Mouse (Mus musculus): ENCODE measurements around the gene Dhx15. TPM values are rescaled to one million over a fixed set of nuclear protein-coding genes. Genes with fewer than 3 reads are reported as not detected.
"Not testable (repeated sequence)": the region's sequence is repeated elsewhere in the genome, so short reads cannot be mapped to it uniquely, and the experiment has no call there.

The Dhx15 gene
- polyA plus RNA-seq (2012; rRNA removed): 92.8 and 109 TPM in 2 replicates

GRCm38 (mm10) chr5:52190371-52191179, at the start of gene Dhx15:
TSS of gene Dhx15 (minus strand) at chr5:52190514.
- DNase-seq: peak; percentile 88

DNA sequence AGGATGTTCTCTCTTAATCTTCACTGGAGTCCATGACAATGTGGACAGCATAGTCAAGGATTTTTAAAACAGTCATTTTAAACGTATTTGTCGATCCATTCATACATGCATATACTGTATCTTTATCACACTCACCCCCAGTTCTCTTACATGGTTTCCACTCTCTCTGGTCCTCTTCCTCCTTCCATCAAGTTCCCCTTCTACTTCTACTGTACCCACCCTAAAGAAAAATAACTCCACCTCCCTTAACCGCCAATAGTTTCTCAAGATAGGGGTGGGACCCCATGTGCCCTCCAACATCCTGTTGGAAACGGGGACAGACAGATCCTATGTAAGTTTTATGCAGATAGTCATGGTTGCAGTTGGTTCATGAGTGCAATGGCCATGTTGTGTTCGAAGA, 48.6 kb upstream of the Dhx15 start:
- no peaks in the 10 kb centered on the region for H3K36me3 ChIP-seq (ENCODE audit: control insufficient read depth, insufficient read depth, low read length)
- H3K4me3 ChIP-seq (ENCODE audit: control insufficient read depth, insufficient read depth, low read length): no peak overlapping the region
- H3K4me1 ChIP-seq (replicated peaks; ENCODE audit: control insufficient read depth, insufficient read depth, low read length): 0 out of 2 replicates have a peak, but pooled peaks cover 3% of the 10 kb centered on the region
- no peaks in the 10 kb centered on the region for H3K27me3 ChIP-seq (ENCODE audit: control insufficient read depth, insufficient read depth, low read length)
- TF ChIP-seq POLR2A (IDR thresholded peaks at IDR 0.05; ENCODE audit: control insufficient read depth, extremely low read depth, insufficient read depth, low read length, poor library complexity) (no peak), CTCF (IDR thresholded peaks at IDR 0.05; ENCODE audit: borderline replicate concordance, control insufficient read depth, extremely low read depth, insufficient read depth, low read length, poor library complexity) (no peak)
- no peak for DNase-seq
- no peak overlapping the region for H3K27ac ChIP-seq (ENCODE audit: control insufficient read depth, insufficient read depth, low read length)
- 94% methylated on average over 5 of the region's 5 CpGs for WGBS

More at GRCm38 (mm10) chr5:52190371-52191179, at the start of gene Dhx15:
- under 1% methylated on average over 53 of the region's 53 CpGs for WGBS
- TF ChIP-seq POLR2A (IDR thresholded peaks at IDR 0.05; ENCODE audit: control insufficient read depth, extremely low read depth, insufficient read depth, low read length, poor library complexity) (peak; percentile 96), CTCF (IDR thresholded peaks at IDR 0.05; ENCODE audit: borderline replicate concordance, control insufficient read depth, extremely low read depth, insufficient read depth, low read length, poor library complexity) (peak; percentile 74; the same call in 1 of the 2 replicates)
- Histone ChIP-seq H3K36me3 (ENCODE audit: control insufficient read depth, insufficient read depth, low read length) (no peaks in the 10 kb centered on the region), H3K4me1 (replicated peaks; ENCODE audit: control insufficient read depth, insufficient read depth, low read length) (peaks cover 8% of the 10 kb centered on the region; the same call in 1 of the 2 replicates), H3K4me3 (ENCODE audit: control insufficient read depth, insufficient read depth, low read length) (peak within 1 kb of the TSS; percentile 94), H3K27me3 (ENCODE audit: control insufficient read depth, insufficient read depth, low read length) (no peaks in the 10 kb centered on the region), H3K27ac (ENCODE audit: control insufficient read depth, insufficient read depth, low read length) (peak within 1 kb of the TSS; percentile 61)

- Histone ChIP-seq H3K4me3 (ENCODE audit: control insufficient read depth, insufficient read depth, low read length) (no peak overlapping the region), H3K4me1 (replicated peaks; ENCODE audit: control insufficient read depth, insufficient read depth, low read length) (0 out of 2 replicates have a peak, but pooled peaks cover 3% of the 10 kb centered on the region), H3K27ac (ENCODE audit: control insufficient read depth, insufficient read depth, low read length) (no peak overlapping the region), H3K27me3 (ENCODE audit: control insufficient read depth, insufficient read depth, low read length) (no peaks in the 10 kb centered on the region), H3K36me3 (ENCODE audit: control insufficient read depth, insufficient read depth, low read length) (no peaks in the 10 kb centered on the region)
- no peak for DNase-seq
- 69% methylated on average over 8 of the region's 8 CpGs for WGBS
- TF ChIP-seq CTCF (IDR thresholded peaks at IDR 0.05; ENCODE audit: borderline replicate concordance, control insufficient read depth, extremely low read depth, insufficient read depth, low read length, poor library complexity) (no peak), POLR2A (IDR thresholded peaks at IDR 0.05; ENCODE audit: control insufficient read depth, extremely low read depth, insufficient read depth, low read length, poor library complexity) (no peak)
These were observed 47.8 kb upstream of the Dhx15 start for GRCm38 (mm10) chr5:52237956-52238735.

DNA sequence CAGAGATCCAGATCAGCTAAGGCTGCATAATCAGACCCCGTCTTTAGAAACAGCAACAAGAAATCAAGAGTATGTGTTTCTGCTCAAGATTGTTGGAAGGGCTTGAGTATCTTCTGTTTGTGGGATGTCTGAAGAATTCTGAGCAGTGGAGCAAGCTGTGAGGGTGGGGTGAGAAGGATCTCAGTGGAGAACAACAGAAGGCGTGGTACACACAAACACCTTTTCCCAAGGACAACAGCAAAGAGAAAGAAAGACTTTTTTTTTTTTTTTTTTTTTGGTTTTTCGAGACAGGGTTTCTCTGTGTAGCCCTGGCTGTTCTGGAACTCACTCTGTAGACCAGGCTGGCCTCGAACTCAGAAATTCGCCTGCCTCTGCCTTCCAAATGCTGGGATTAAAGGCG, 46.3 kb upstream of the Dhx15 start:
- not testable (repeated sequence) for H3K4me1 ChIP-seq (replicated peaks; ENCODE audit: control insufficient read depth, insufficient read depth, low read length); H3K27ac ChIP-seq (ENCODE audit: control insufficient read depth, insufficient read depth, low read length); H3K27me3 ChIP-seq (ENCODE audit: control insufficient read depth, insufficient read depth, low read length); DNase-seq; H3K36me3 ChIP-seq (ENCODE audit: control insufficient read depth, insufficient read depth, low read length); H3K4me3 ChIP-seq (ENCODE audit: control insufficient read depth, insufficient read depth, low read length)
- WGBS: 86% methylated on average over 6 of the region's 6 CpGs

DNA sequence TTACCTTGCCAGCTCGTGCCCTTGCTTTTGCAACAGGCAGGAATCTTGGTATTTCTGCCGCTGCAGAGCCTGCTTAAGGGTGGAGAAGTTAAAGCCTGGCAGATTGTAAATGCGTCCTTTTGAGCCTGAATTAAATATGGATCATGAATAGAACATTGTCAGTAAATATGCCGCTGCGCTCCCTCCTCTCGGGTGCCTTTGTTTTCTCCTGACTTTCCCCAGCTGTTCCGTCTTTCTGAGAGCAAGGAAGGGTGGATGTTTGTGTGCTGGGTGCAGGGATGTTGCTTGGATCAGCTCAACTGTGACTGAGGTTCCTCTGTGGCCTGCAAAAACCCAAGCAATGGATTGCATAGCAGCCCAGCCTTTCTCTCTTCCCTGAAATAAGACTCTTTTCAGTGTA, 44.3 kb upstream of the Dhx15 start:
- DNase-seq: no peak
- Histone ChIP-seq H3K4me1 (replicated peaks; ENCODE audit: control insufficient read depth, insufficient read depth, low read length) (0 out of 2 replicates have a peak, but pooled peaks cover 3% of the 10 kb centered on the region), H3K27ac (ENCODE audit: control insufficient read depth, insufficient read depth, low read length) (no peak overlapping the region), H3K4me3 (ENCODE audit: control insufficient read depth, insufficient read depth, low read length) (no peak overlapping the region), H3K36me3 (ENCODE audit: control insufficient read depth, insufficient read depth, low read length) (no peaks in the 10 kb centered on the region), H3K27me3 (ENCODE audit: control insufficient read depth, insufficient read depth, low read length) (no peaks in the 10 kb centered on the region)
- TF ChIP-seq CTCF (IDR thresholded peaks at IDR 0.05; ENCODE audit: borderline replicate concordance, control insufficient read depth, extremely low read depth, insufficient read depth, low read length, poor library complexity): no peak
- no peak for TF ChIP-seq POLR2A (IDR thresholded peaks at IDR 0.05; ENCODE audit: control insufficient read depth, extremely low read depth, insufficient read depth, low read length, poor library complexity)
- WGBS: 94% methylated on average over 7 of the region's 7 CpGs

- H3K27me3 ChIP-seq (ENCODE audit: control insufficient read depth, insufficient read depth, low read length): no peaks in the 10 kb centered on the region
- 0 out of 2 replicates have a peak, but pooled peaks cover 3% of the 10 kb centered on the region for H3K4me1 ChIP-seq (replicated peaks; ENCODE audit: control insufficient read depth, insufficient read depth, low read length)
- H3K36me3 ChIP-seq (ENCODE audit: control insufficient read depth, insufficient read depth, low read length): no peaks in the 10 kb centered on the region
- no peak overlapping the region for H3K27ac ChIP-seq (ENCODE audit: control insufficient read depth, insufficient read depth, low read length)
- DNase-seq: no peak
- no peak for TF ChIP-seq POLR2A (IDR thresholded peaks at IDR 0.05; ENCODE audit: control insufficient read depth, extremely low read depth, insufficient read depth, low read length, poor library complexity)
- no peak for TF ChIP-seq CTCF (IDR thresholded peaks at IDR 0.05; ENCODE audit: borderline replicate concordance, control insufficient read depth, extremely low read depth, insufficient read depth, low read length, poor library complexity)
- H3K4me3 ChIP-seq (ENCODE audit: control insufficient read depth, insufficient read depth, low read length): no peak overlapping the region
- WGBS: 66% methylated on average over 2 of the region's 2 CpGs
These were observed 43.6 kb upstream of the Dhx15 start for GRCm38 (mm10) chr5:52233891-52234290.

All from thymus, adult 2 months (tissue).